Mouse (Mus musculus): Measurements from ENCODE around the gene Dhx37.
"Not testable (repeated sequence)": the region's sequence is repeated elsewhere in the genome, so short reads cannot be mapped to it uniquely, and the experiment has no call there.

Dhx37 gene

DNA sequence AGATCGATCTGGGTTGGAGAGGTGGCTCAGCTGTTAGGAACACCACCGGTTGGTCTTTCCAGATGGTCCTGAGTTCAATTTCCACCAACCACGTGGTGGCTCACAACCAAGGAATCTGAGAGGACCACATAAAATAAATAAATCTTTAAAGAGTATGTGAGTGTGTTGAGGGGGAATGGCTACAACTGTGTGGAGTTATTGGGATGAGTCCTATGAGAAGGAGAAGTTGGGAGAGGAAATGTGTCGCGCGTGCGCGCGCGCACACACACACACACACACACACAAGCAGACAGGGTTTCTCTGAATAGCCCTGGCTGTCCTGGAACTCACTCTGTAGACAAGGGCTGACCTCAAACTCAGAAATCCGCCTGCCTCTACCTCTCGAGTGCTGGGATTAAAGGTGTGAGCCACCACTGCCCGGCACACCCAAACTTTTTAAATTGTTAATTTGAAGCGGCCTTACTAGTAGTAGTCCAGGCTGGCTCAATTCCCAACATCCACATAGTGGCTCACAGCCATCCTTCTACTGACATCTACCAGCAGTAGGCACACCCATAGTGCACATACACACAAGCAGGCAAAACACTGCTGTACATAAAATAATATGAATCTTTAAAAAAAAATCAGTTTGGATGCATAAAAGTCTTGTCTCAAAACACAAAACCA, 25.9 kb downstream of the Dhx37 start:
- DNase-seq (ENCODE audit: low spot score): no peak

DNA sequence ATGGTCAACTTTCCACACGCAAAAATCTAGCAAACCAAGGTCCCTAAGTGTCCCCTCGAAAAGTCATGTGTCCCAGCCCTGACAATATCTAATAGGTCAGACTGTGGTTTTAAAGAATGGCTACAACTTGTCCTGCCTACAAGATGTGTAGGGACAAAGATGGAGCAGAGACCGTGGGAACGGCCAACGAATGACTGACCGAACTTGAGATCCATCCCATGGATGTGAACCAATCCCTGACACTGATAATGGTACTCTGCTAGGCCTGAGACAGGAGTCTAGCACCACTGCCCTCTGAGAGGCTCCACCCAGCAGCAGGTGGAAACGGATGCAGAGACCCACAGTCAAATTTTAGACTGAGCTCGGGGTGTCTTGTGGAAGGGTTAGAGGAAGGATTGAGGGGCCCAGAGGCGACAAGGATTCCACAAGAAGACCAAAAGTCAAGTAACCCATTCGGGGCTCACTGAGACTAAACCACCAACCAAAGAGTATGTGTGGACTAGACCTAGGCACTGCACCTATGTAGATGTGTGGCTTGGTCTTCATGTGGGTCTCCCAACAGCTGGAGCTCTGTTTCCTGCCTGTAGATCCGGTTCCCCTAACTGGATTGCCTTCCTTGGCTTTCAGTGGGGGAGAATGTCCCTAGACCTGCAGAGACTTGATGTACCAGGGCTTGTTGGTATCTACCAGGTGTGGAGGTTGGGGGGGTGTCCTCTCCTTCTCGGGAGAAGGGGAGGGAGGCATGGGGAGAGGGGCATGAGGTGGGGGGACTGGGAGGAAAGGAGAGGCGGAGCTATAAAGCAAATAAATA, 26.7 kb downstream of the Dhx37 start:
- no peak for DNase-seq (ENCODE audit: low spot score)

DNA sequence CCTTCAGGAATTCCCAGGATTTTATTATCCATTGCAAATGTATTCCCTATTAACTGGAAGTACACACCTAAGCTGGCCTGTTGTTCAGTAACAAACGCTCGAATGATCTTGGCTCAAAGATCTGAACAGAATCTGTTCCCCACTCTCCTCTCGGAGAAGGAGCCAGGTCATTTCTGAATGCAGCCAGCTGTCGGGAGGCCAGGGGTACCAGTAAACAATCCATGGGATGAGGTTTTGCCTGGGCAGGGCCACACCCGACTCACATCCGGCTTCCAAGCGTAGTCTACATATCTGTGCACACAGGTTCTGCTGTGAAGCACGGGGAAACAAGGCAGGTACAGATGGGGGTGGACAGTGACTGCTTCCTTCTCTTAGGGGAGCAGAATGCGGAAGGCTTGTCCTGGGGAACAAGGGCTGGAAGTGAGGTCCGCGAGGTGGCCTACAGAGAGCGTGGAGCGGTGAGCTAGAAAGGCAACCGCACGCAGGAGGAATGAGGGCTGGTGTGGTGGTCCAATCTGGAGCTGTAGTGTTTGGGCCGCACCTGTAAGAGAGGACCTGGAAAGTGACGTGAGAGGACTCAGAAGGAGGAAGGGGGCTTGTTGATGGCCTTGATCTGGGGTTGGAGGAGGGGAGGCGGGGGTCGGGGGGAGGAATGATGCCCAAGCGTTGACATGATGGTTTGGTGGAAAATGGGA, 27.5 kb downstream of the Dhx37 start:
- DNase-seq (ENCODE audit: low spot score): no peak

DNA sequence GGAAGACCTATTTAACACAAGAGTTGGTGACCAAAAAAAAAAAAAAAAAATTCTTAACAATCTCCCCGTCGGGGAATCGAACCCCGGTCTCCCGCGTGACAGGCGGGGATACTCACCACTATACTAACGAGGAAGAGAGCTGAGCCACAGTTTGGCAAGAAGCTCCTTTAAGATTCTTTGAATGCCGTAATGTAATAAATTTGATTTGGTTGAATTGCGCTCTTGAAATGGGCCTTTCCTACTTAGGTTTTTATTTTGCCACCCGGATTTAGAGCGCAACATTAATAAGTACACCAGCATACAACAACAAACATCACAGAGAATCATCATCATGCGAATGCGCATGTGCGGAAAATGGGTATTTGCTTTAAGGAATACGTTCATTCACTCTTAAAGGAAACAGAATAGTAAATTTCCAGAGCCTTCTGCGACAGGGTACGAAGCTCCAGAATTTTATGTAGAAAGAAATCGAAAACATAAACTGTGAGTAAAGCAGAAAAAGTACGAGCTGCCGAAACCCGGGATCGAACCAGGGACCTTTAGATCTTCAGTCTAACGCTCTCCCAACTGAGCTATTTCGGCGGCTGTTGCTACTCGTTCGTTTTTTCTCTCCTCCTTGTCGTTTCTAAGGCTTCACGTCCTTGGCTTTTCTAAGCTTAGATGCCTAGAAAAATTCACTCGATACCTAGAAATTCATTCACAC, 28.2 kb downstream of the Dhx37 start:
- DNase-seq (ENCODE audit: low spot score): peak; percentile 93

DNA sequence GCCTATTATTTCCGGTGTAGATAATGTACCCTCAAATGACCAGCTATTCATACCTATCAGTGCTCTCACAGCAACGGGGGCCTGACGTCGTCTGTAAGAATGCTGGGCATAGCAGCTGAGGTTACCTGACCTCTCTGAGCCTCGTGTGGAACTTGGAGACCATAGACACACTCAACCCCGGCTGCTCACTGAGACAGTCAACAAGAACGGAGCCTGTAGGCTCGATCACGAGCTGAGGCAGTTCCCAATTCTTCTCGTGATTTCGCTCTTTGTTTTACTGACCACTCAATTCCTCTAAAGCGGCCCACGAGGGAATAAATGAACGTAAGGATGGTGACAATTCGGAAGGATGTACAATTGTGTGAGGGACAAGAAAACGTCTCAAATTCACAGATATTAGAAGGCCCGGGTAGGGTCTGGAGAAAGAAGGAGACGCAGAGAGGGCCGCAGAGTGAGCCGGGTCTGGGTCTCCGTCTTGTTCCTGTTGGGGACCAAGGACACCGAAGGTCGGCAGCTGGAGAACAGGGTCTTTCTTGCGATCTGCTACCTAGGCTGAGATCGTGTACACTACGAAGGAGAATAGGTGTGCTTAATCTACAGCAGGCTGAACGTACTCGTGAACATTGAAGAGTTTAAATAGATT, 28.9 kb downstream of the Dhx37 start:
- peak; percentile 78 for DNase-seq (ENCODE audit: low spot score)

DNA sequence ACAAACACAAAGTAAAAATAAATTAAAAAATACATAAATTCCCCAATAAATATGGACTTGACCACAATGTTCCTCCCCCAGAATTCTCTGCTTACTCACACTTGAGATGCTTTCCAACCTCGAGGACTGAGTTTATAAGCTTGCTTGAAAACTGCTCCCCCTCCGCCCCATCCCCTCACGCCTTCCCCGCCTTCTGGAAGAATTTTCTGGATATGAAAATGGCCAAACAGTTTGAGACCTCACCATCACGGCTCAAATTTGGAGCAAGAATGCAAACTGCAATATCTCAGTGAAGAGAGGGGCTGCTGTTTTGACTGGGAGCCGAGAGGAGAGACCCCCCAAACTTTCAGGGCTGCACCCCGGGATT, 29.4 kb downstream of the Dhx37 start:
- DNase-seq (ENCODE audit: low spot score): no peak

- DNase-seq (ENCODE audit: low spot score): peak; percentile 76
These were observed 30.1 kb downstream of the Dhx37 start for GRCm38 (mm10) chr5:125403481-125404465.

DNA sequence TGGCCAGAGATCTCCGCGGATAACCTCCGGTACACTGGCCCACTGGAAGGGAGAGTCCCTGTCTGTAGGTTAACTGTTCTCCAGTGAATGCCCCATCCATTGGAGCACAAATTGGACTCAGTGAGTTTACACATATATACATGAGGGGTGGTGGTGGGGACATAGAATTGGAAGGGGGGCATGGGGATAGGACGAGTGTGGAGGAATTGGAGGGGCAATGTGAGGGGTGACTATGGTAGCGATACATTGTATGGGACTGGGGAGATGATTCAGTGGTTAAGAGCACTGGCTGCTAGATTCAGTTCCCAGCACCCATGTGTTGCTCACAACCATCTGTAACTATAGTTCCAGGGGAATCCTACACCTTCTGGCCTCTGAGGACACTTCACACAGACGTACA, 30.9 kb downstream of the Dhx37 start:
- no peak for DNase-seq (ENCODE audit: low spot score)

DNA sequence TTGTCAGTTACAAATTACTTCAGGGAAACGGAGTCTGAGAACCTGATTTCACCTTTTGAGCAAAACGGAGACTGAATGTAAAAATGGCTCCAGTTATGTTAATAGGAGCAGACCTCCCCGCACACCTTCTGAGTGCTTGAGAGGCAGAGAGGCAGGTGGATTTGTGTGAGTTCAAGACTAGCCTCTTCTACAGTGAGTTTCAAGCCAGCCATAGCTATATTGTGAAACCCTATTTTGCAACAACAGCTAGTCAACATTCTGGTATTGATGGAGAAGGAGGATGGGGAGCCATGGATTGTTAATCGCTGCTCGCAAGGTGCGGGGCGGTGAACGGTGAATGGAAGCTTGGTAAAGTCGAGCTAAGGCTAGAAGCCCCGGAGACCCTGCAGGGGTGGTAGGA, 31.4 kb downstream of the Dhx37 start:
- DNase-seq (ENCODE audit: low spot score): no peak

DNA sequence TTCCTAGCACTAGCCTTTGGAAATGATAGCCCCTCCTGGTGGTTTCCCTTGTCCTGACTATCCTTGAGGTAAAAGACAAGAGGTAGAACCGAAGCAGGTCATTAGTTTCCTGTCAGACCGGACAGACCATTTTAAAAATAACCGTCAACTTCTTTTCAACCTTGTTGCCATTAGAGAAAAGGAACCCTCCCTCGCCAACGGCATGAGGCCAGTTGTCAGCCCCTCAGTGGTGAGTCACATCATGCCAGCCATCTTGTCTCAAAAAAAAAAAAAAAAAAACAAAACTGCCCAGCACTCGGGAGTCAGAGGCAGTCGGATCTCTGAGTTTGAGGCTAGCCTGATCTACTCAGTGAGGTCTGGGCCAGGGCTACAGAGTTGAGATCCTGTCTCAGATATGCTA, 33.0 kb downstream of the Dhx37 start:
- no peak for DNase-seq (ENCODE audit: low spot score)

DNA sequence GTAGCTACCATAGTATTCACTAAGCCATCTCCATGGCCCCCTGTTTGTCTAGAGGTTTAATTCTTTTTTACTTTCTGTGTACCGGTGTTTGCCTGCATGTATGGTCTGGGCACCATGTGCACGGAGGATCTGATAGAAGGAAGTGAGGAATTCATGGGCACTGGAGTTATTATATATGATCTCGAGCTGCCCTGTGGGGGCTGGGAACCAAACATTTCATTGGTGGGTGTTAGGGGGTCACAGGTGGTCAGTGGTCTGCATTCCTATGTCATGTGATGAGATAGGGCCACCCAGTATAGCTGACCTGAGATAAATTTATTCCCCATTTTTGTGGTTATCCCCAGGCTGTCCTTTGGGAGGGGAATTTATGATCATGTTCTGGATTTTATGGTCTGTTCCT, 38.9 kb downstream of the Dhx37 start:
- DNase-seq (ENCODE audit: low spot score): no peak

- no peak for DNase-seq (ENCODE audit: low spot score)
These were observed 40.0 kb downstream of the Dhx37 start for GRCm38 (mm10) chr5:125393622-125394603.

DNA sequence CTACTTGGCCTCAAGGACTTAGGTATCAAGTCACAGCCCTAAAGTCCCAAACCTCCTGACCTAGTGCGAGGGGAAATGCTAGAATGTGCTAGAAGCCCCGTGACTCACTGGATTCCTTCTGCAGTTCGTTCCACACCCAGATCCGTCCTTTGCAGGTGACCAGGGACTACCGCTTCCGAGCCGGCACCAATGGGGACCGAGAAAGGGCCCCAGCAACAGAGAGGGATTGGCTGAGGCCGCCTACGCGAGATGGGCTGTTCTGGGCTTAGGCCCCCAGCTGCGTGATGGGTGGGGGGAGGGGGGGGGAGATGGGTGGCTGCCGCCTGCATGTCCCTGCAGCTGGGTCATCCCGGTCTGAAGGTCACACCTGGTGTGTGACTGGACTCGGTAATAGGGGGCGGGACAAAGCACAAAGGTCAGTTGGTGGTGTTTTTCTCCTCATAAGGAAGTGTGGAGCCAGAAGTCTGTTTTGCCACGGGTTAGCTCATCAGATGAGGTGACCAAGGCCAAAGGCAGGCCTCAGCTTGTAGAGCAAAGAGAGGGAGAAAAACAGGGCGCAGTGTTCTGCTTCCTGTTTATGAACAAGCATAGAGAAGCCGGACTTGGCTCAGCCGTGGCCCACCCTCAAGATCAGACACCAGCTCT, 40.8 kb downstream of the Dhx37 start:
- peak; percentile 95 for DNase-seq (ENCODE audit: low spot score)

- no peak for DNase-seq (ENCODE audit: low spot score)
These were observed 41.3 kb downstream of the Dhx37 start for GRCm38 (mm10) chr5:125392618-125392976.

DNA sequence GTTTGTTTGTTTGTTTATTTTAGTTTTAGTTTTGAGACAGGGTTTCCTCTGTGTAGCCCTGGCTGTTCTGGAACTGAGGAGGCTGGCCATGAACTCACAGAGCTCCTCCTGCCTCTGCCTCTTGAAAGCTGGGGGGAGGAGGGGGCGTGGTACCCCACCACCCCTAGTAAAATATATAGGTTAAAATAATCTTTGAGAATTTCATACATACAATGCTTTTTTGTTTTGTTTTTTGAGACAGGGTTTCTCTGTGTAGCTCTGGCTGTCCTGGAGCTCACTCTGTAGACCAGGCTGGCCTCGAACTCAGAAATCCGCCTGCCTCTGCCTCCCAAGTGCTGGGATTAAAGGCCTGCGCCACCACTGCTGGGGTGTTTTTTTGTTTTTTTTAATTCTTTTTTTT, 41.7 kb downstream of the Dhx37 start:
- not testable (repeated sequence) for DNase-seq (ENCODE audit: low spot score)

DNA sequence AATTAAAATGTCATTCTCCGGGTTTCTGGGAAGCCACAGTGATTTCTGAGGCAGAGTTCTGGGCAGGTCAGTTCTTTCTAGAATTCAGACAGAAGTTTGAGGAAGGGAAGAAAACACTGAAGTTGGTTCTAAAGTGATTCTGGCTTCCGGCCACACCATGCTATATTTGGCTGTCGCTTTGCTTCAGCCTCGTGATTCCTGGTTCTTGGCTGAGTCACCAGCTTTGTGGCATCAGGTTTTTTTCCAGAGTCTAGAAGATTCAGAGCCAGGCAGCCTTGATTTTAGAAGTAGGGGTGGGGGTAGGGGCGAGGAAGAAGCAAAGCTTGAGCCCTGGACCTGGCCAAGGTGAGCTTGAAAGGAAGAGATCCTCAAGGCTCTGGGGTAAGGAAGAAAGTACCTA, 42.3 kb downstream of the Dhx37 start:
- peak; percentile 80 for DNase-seq (ENCODE audit: low spot score)

DNA sequence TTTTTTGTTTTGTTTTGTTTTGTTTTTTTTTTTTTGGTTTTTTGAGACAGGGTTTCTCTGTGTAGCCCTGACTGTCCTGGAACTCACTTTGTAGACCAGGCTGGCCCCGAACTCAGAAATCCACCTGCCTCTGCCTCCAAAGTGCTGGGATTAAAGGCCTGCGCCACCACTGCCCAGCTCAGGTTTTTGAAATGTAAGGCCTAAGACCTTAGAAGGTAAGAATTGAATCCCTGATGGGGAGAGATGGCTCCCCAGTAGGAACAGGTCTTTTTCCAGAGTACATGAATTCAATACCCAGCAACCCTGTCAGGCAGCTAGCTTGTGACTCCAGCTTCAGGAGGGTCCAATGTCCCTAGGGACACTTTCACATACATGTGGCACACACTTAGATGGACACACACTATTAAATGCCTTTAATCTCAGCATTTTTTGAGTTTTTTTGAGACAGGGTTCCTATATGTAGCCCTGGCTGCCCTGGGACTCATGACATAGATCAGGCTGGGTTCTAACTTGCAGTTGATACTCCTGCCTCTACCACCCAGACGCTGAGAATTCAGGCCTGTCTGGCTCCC, 42.9 kb downstream of the Dhx37 start:
- DNase-seq (ENCODE audit: low spot score): no peak

DNA sequence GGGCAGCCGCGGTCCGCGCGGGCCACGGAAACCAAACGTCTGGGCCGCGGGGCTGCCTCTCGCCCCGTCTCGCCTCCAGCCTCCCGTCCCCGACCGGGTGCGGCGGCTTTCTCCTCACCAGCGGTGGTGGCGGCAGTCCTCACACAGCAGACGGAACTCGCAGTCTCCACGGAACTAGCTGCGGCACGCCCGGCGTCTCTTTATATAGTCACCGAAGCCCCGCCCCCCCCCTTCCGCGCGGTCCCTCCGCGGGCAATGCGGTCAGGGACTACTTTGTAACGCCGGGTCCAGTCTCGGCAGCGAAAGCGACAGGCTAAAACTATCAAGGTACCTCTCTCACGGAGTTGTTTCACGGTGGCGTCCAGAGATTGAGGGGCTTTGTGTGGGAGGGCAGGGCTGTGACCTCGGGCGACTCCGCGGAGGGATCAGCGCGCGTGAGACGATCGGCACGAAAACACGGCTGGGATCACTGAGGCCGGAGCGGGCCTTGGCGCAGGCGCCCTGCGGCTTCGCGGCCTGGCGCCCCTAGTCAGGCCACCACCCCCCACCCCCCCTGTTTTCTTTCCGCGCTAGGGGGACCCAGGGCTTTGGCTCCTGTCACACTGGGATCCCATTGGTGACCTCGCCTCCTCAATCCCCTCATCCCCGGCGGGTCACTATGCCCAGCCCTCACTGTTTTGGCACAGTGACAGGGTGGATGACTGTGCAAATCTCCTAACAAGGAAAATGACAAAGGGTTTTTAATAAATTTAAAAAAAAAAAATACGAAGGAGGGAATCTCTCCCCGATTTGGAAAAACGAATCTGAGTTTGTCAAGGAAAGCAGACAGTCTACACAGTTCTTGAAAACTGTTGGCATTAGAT, 44.1 kb downstream of the Dhx37 start, which contains the start of gene Ubc:
Gene Ubc, minus strand, starts transcription at position 624 of the 863 bp plus-strand sequence.
- peak; percentile 79 for DNase-seq (ENCODE audit: low spot score)

Data from layer of hippocampus, adult 9-10 months (tissue).